9 mouse cellular contexts compared by ENCODE assay signal in genomic region chr6:124931525-124932313, GRCm38 (mm10). TPM values are rescaled to one million over a fixed set of nuclear protein-coding genes. Genes with fewer than 3 reads are reported as not detected.
DNase-seq lines count a peak whose midpoint lies in the region; ATAC-seq lines count a peak whose summit lies in the region.
"Had no signal": no experiment of that assay in that cellular context is flagged by ENCODE, and none has a peak within 500 bp of the region (broad histone marks: within the 10 kb centered on the region; RNA-seq: fewer than 3 reads in every experiment).

No protein-coding gene starts in this region.

- H3K27ac ChIP-seq in heart, embryonic 14.5 days (replicated peaks in 1 of 2; ENCODE audit: control insufficient read depth in 1 of 2, insufficient read depth in 1 of 2, low read depth in 2 of 2, low read length in 2 of 2): peak overlapping the region; percentile 83 to 98
- peak overlapping the region; percentile 94 for H3K27ac ChIP-seq in midbrain, embryonic 15.5 days

- H3K9ac ChIP-seq in heart, embryonic 14.5 days (ENCODE audit: low read length): peak overlapping the region; percentile 96
- peak overlapping the region; percentile 75 for H3K9ac ChIP-seq in midbrain, embryonic 15.5 days

- peaks cover 42% of the 10 kb centered on the region for H3K36me3 ChIP-seq in heart, embryonic 14.5 days (ENCODE audit: control insufficient read depth, insufficient read depth, low read length)
- peaks cover 27% of the 10 kb centered on the region for H3K36me3 ChIP-seq in midbrain, embryonic 15.5 days (replicated peaks)

- DNase-seq in cerebellum, adult 11-12 months: no peak
- DNase-seq in 3T3-L1 (ENCODE audit: low read depth, low spot score): peak; percentile 79
- peak; percentile 40 for DNase-seq in c-Kit-positive CD71-positive TER-119-negative erythroid progenitor cells, embryonic 14.5 days (ENCODE audit: low read depth)
- peak; percentile 40 for DNase-seq in left cerebral cortex, postnatal 4 days
- DNase-seq in thymus, postnatal 10 days (ENCODE audit: low spot score in 2 of 2): peak; percentile 43 to 60

- peak; percentile 27 for ATAC-seq in cerebellum, adult (ENCODE audit: insufficient number of reproducible peaks, low FRiP score, low TSS enrichment)
- peak; percentile 16; the same call in 1 of the 2 replicates for ATAC-seq in heart, embryonic 14.5 days (ENCODE audit: insufficient number of reproducible peaks, insufficient read depth, low FRiP score, low read depth)
- peak; percentile 44 for ATAC-seq in midbrain, embryonic 15.5 days (replicated peaks)

- peak overlapping the region; percentile 74 for H3K4me2 ChIP-seq in heart, embryonic 14.5 days (ENCODE audit: low read length)
- peak overlapping the region; percentile 89 for H3K4me2 ChIP-seq in midbrain, embryonic 15.5 days

- H3K9me3 ChIP-seq in heart, embryonic 14.5 days (ENCODE audit: control insufficient read depth, low read length): no peaks in the 10 kb centered on the region
- no peaks in the 10 kb centered on the region for H3K9me3 ChIP-seq in midbrain, embryonic 15.5 days

- peak overlapping the region; percentile 73 to 94 for H3K4me3 ChIP-seq in heart, embryonic 14.5 days (ENCODE audit: control insufficient read depth in 1 of 2, insufficient read depth in 1 of 2, low read depth in 1 of 2, low read length in 2 of 2)
- H3K4me3 ChIP-seq in midbrain, embryonic 15.5 days: peak overlapping the region; percentile 97

- no peaks in the 10 kb centered on the region for H3K27me3 ChIP-seq in heart, embryonic 14.5 days (ENCODE audit: control insufficient read depth, insufficient read depth, low read length)
- no peaks in the 10 kb centered on the region for H3K27me3 ChIP-seq in midbrain, embryonic 15.5 days (replicated peaks)
- H3K27me3 ChIP-seq: Patski had no signal

- WGBS in heart, embryonic 14.5 days: under 1% methylated on average over 48 of the region's 48 CpGs
- WGBS in midbrain, embryonic 15.5 days: under 1% methylated on average over 48 of the region's 48 CpGs

- intact Hi-C loops in left cerebral cortex, postnatal 4 days (cut with DNase I): loop anchor here (5.0 kb wide), 1 partner anchor 69 kb away; the partner anchor contains the start of gene Gpr162

- H3K4me1 ChIP-seq in heart, embryonic 14.5 days (ENCODE audit: control insufficient read depth in 2 of 2, insufficient read depth in 2 of 2, low read length in 2 of 2): peaks cover 6 to 19% of the 10 kb centered on the region in 2 experiments
- peaks cover 30% of the 10 kb centered on the region for H3K4me1 ChIP-seq in midbrain, embryonic 15.5 days

RNA-seq across cellular contexts. Expression of gene Mlf2, which starts 0.5 kb away (rescaled TPM):
- 364 and 365 TPM in 2 replicates for polyA plus RNA-seq in heart, embryonic 14.5 days (2014; fragmentation: Nextera tagmentation; extraction: Ambion mirVana)
- total RNA-seq in left cerebral cortex, postnatal 4 days (2021): 100 to 1,000 TPM; 467 to 469 TPM
- polyA plus RNA-seq in midbrain, embryonic 15.5 days (2015; fragmentation: Nextera tagmentation; extraction: Ambion mirVana): 559 and 568 TPM in 2 replicates

RNA-seq across cellular contexts. Expression of gene Ptms, which starts 11.8 kb away (rescaled TPM):
- polyA plus RNA-seq in heart, embryonic 14.5 days (2014; fragmentation: Nextera tagmentation; extraction: Ambion mirVana): 238 and 251 TPM in 2 replicates
- total RNA-seq in left cerebral cortex, postnatal 4 days (2021): 1,000 to 10,000 TPM; 1,603 to 1,633 TPM
- 880 and 884 TPM in 2 replicates for polyA plus RNA-seq in midbrain, embryonic 15.5 days (2015; fragmentation: Nextera tagmentation; extraction: Ambion mirVana)

RNA-seq across cellular contexts. Expression of gene Lag3, which starts 20.2 kb away (rescaled TPM):
- 1.00 and 1.1 TPM in 2 replicates for polyA plus RNA-seq in heart, embryonic 14.5 days (2014; fragmentation: Nextera tagmentation; extraction: Ambion mirVana)
- 1 to 10 TPM; 1.7 to 2.3 TPM for total RNA-seq in left cerebral cortex, postnatal 4 days (2021)
- 2.8 and 3.2 TPM in 2 replicates for polyA plus RNA-seq in midbrain, embryonic 15.5 days (2015; fragmentation: Nextera tagmentation; extraction: Ambion mirVana)

RNA-seq across cellular contexts. Expression of gene Cops7a, which starts 33.6 kb away (rescaled TPM):
- polyA plus RNA-seq in heart, embryonic 14.5 days (2014; fragmentation: Nextera tagmentation; extraction: Ambion mirVana): 128 and 135 TPM in 2 replicates
- total RNA-seq in left cerebral cortex, postnatal 4 days (2021): 10 to 100 TPM; 67.8 to 72.6 TPM
- 94.5 and 95.5 TPM in 2 replicates for polyA plus RNA-seq in midbrain, embryonic 15.5 days (2015; fragmentation: Nextera tagmentation; extraction: Ambion mirVana)

RNA-seq across cellular contexts. Expression of gene Cd4, which starts 43.7 kb away (rescaled TPM):
- polyA plus RNA-seq in heart, embryonic 14.5 days (2014; fragmentation: Nextera tagmentation; extraction: Ambion mirVana): 0.16 TPM in 1 of 2 replicates, not detected in the other
- total RNA-seq in left cerebral cortex, postnatal 4 days (2021): 1 to 10 TPM in 1 of 2 experiments, under 1 TPM in 1; 0.52 to 1.2 TPM
- 0.21 and 0.33 TPM in 2 replicates for polyA plus RNA-seq in midbrain, embryonic 15.5 days (2015; fragmentation: Nextera tagmentation; extraction: Ambion mirVana)
- polyA plus RNA-seq: Patski had no signal
